Mouse (Mus musculus) forebrain, embryonic 11.5 days (tissue): ENCODE results near the gene Anp32a. TPM values are rescaled to one million over a fixed set of nuclear protein-coding genes. Genes with fewer than 3 reads are reported as not detected.

Experiments used
- ATAC-seq: fragments of 200-750 bp; cut with Nextera tagmentation; replicated peaks from 2 replicates; pipeline ENCODE4 v1.8.0; 2017; ENCODE audit warnings: moderate TSS enrichment; ENCODE audit not compliant: low FRiP score
- DNase-seq: peaks from one replicate; pipeline ENCODE4 v3.0.0-alpha.2; 2017; ENCODE audit warnings: low spot score
- H3K27ac ChIP-seq: fragments of 300-500 bp; sonication (generic); 2 replicates; pipeline ENCODE4 v1.5.1; 2014; ENCODE audit warnings: low read depth, low read length
- H3K27me3 ChIP-seq: fragments of 300-500 bp; sonication (generic); 2 replicates; pipeline ENCODE4 v1.6.1; 2014; ENCODE audit warnings: mild to moderate bottlenecking, low read length, mixed read lengths; ENCODE audit not compliant: control insufficient read depth, insufficient read depth
- H3K36me3 ChIP-seq: fragments of 300-500 bp; sonication (generic); 2 replicates; pipeline ENCODE4 v1.6.1; 2014; ENCODE audit warnings: mild to moderate bottlenecking, low read length, moderate library complexity, mixed read lengths; ENCODE audit not compliant: control insufficient read depth, insufficient read depth
- H3K4me1 ChIP-seq: fragments of 300-500 bp; sonication (generic); replicated peaks from 2 replicates; pipeline ENCODE4 v1.6.1; 2014; ENCODE audit warnings: low read length, mixed read lengths; ENCODE audit not compliant: control insufficient read depth, insufficient read depth
- H3K4me2 ChIP-seq: fragments of 300-500 bp; sonication (generic); 2 replicates; pipeline ENCODE4 v1.6.1; 2014; ENCODE audit warnings: low read depth, mild to moderate bottlenecking, low read length, moderate library complexity, mixed read lengths; ENCODE audit not compliant: severe bottlenecking
- H3K4me3 ChIP-seq: fragments of 300-500 bp; sonication (generic); 2 replicates; pipeline ENCODE4 v1.5.1; 2014; ENCODE audit warnings: low read depth, low read length
- H3K9ac ChIP-seq: fragments of 300-500 bp; sonication (generic); 2 replicates; pipeline ENCODE4 v1.6.1; 2014; ENCODE audit warnings: low read length
- H3K9me3 ChIP-seq: fragments of 300-500 bp; sonication (generic); 2 replicates; pipeline ENCODE4 v1.6.1; 2016; ENCODE audit warnings: low read length, mixed read lengths; ENCODE audit not compliant: control insufficient read depth
- WGBS: fragments of 180-500 bp; shearing (Covaris S2); extraction: QIAGEN DNeasy Blood & Tissue Kit; methylation state at CpG from one replicate; pipeline ENCODE4 v1.1.7; 2014; 5-methylcytosine and 5-hydroxymethylcytosine counted together
- polyA plus RNA-seq: library from polyadenylated mRNA; unstranded; fragments of >200 nt; fragmentation: Nextera tagmentation; extraction: Ambion mirVana; gene quantifications from 2 replicates; pipeline ENCODE4 v1.2.1, GENCODE M21; 2014

Gene Anp32a
- polyA plus RNA-seq, 1 experiment from 2014 or later, result 145 TPM

DNA sequence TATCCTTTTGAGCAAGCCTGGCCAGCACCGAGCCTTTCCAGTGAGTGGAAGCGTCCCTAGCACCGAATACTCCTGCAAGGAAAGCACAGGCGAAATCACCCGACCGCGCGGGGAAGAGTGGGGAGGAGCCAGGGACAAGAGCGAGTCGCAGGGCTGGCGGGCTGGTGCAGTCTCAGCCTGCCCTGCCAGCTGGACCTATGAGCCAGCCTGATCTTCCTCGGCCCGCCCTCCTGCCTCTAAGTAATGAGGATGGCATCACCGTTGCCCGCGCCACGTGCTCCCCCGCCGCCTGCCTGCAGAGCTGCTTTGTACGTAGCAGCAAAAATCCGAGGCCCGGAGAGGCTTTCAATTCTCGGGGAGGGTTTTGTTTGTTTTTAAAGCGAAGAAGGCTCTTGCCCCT lies 22.5 kb downstream of the Anp32a start:
- Histone ChIP-seq H3K4me1 (peaks cover 54% of the 10 kb centered on the region), H3K4me3 (peak overlapping the region; percentile 5; the same call in 1 of the 2 replicates), H3K9ac (peak overlapping the region; percentile 50), H3K4me2 (peak overlapping the region; percentile 45), H3K27me3 (no peaks in the 10 kb centered on the region), H3K9me3 (no peaks in the 10 kb centered on the region), H3K27ac (peak overlapping the region; percentile 68), H3K36me3 (no peaks in the 10 kb centered on the region)
- DNase-seq (peak; percentile 92), ATAC-seq (peak; percentile 93)
- 2% methylated on average over 24 of the region's 24 CpGs for WGBS

DNA sequence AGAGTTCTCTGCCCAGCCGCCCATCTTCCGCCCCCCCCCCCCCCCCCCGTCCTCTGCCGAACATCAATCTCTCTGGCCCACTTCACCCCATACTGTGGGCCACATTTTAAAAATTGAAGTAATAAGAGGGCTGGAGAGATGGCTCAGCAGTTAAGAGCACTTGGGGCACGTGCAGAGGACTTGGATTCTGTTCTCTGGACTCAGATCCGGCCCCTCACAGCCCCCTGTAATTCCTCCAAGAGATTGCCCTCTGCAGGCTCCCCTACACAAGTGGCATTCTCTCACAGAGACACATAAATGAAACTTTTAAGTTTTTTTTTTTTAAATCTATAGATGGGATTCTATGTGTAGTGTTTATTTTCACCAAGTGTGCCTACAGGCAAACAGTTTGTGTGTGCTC lies 23.1 kb downstream of the Anp32a start:
- ATAC-seq (no peak), DNase-seq (no peak)
- Histone ChIP-seq H3K4me1 (peaks cover 55% of the 10 kb centered on the region), H3K27me3 (no peaks in the 10 kb centered on the region), H3K27ac (no peak overlapping the region; the same call in 1 of the 2 replicates), H3K36me3 (no peaks in the 10 kb centered on the region), H3K4me3 (no peak overlapping the region), H3K4me2 (peak overlapping the region; percentile 45; the same call in 1 of the 2 replicates), H3K9me3 (no peaks in the 10 kb centered on the region), H3K9ac (peak overlapping the region; percentile 50; the same call in 1 of the 2 replicates)
- WGBS, result 21% methylated on average over 5 of the region's 6 CpGs

DNA sequence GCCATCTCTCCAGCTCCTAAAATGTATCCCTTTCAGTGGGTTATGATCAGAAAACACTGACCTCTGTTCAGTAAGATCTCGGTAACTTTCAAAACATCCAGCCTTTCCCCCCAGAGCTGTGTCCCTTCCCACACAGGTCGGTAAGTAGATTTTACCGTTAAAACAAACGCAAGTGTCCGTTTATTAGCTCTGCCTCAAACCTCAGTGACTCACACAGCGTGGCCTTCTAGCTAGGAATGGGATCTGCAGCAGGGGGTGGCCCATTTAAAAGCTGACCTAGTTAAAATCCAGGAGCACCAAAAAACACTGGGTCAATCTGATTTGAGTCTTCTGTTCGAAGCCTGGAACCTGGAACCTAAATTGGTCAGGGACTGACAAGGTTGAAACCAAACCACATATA lies 23.7 kb downstream of the Anp32a start:
- no peak for ATAC-seq
- H3K27ac ChIP-seq, result no peak overlapping the region
- 41% methylated on average over 7 of the region's 7 CpGs for WGBS

DNA sequence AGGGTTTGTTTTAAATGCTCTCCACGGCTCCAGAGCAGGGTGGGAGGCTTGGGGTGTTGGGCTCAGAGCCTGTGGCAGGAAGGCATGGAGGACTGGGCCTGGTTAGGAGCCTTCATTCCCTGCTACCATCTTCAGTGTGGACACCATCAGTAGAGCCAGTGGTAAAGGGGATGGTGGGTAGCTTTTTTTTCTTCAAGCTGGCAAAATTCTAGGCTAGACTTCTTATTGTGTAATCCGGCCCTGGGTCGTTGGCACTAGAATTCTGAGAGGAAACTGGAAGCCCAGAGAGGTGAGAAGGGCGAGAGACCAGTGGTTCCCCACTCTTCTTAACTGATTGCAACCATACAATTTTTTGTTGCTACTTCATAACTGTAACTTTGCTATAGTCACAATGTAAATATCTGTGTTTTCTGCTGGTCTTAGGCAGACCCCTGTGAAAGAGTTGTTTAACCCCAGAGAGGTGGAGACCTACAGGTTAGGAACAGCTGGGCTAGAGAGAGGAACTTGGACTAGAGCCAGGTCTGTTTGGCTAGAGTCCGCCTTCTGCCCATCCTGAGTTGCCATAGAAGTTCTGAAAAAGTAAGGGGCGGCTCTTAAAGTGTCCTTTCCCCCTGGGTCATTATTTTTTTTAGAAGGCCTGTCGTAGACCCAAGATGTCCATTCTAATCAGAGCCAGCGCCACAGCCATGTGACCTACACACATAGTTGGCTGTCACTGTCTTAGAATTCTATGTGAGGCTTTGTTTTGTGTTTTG lies 24.4 kb downstream of the Anp32a start:
- H3K27ac ChIP-seq, result no peak overlapping the region
- no peaks in the 10 kb centered on the region for H3K9me3 ChIP-seq
- H3K27me3 ChIP-seq, result no peaks in the 10 kb centered on the region
- 76% methylated on average over 8 of the region's 8 CpGs for WGBS
- peaks cover 55% of the 10 kb centered on the region for H3K4me1 ChIP-seq
- DNase-seq, result no peak
- no peak for ATAC-seq
- H3K36me3 ChIP-seq, result no peaks in the 10 kb centered on the region
- no peak overlapping the region for H3K4me2 ChIP-seq
- H3K9ac ChIP-seq, result no peak overlapping the region
- no peak overlapping the region for H3K4me3 ChIP-seq

More for the DNA sequence above, 23.7 kb downstream of the Anp32a start:
- no peaks in the 10 kb centered on the region for H3K27me3 ChIP-seq
- no peak overlapping the region for H3K4me2 ChIP-seq
- no peaks in the 10 kb centered on the region for H3K36me3 ChIP-seq
- 0 out of 2 replicates have a peak overlapping the region, but pooled peaks have one; percentile 9 for H3K9ac ChIP-seq
- no peaks in the 10 kb centered on the region for H3K9me3 ChIP-seq
- no peak for DNase-seq
- H3K4me1 ChIP-seq, result peaks cover 55% of the 10 kb centered on the region
- H3K4me3 ChIP-seq, result no peak overlapping the region

DNA sequence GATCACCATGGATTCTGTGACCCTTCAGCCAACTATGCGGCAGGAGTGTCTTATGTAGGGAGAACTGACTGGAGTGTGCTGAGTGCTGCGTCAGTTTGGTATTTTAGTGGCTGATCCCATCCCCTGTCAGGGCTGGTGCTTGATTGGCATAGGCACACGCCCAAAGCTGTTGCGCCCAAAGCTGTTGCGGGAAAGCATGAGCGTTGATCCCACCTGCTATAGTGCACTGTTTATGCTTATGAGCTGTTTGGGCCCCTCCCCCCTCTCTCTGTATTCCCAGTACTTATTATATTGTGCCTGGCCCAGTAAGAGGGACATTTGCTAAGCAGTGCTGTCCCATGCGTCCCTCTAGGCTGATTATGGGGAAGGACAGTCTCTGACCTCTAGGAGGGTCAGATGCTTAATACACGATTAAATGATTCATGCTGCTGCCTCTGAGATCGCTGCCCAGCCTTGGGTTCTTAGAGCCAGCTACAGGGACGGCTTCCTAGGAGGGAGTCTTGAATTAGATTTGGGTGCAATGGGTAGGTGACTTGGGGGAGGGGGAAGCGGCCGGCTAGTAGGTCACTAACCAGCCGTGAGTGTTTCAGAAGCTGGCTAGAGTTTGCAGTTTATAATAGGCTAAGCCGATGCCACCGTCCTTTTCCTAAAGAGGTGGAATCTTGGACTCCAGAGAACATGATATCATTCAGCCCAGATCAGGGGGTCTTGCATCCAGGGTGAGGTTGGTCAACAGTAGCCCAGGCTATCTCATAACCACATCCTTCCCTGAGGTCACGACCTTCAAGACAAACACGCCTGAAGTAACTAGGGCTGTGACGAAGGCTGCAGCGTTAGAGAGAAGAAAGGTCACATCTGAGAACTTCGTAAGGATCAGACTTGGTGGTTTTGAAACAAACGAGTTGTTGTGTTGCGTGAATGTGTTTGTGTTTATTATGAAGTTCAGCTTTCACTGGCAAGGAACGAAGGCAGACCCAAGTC lies 25.7 kb downstream of the Anp32a start:
- H3K9ac ChIP-seq, result no peak overlapping the region

DNA sequence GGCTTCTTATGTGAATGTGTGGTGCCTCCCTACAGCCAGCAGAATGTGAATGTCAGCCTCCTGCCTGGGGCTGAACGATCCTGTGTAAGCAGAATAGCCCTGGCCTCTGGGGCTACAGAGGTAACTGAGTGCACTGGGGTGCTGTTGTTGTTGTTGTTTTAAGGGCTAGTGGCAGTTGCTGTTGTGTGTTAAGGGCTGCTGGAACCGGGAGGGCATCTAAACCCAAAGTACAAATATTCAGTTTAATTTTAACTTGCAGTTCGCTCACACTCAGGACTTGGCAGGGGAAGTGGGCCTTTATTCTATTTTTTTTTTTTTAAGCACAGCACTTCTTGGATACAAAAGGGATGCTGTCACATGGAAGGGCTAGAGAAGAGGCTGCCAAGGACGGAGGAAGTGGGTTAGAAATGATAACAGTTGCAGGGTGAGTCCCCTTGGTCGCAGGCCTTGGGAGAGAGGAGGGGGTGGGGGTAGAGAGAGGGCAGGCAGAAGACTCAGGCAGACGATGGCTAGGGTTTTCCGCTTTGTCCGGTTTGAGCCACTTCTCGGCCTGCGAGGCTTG lies 26.5 kb downstream of the Anp32a start:
- no peak for ATAC-seq
- no peak overlapping the region for H3K9ac ChIP-seq
- WGBS, result 55% methylated on average over 10 of the region's 10 CpGs

More for the DNA sequence above, 25.7 kb downstream of the Anp32a start:
- DNase-seq (no peak), ATAC-seq (no peak)
- peaks cover 55% of the 10 kb centered on the region for H3K4me1 ChIP-seq
- no peaks in the 10 kb centered on the region for H3K27me3 ChIP-seq
- H3K4me2 ChIP-seq, result no peak overlapping the region
- no peaks in the 10 kb centered on the region for H3K36me3 ChIP-seq
- no peak overlapping the region for H3K4me3 ChIP-seq
- 65% methylated on average over 23 of the region's 23 CpGs for WGBS
- no peak overlapping the region for H3K27ac ChIP-seq
- no peaks in the 10 kb centered on the region for H3K9me3 ChIP-seq

DNA sequence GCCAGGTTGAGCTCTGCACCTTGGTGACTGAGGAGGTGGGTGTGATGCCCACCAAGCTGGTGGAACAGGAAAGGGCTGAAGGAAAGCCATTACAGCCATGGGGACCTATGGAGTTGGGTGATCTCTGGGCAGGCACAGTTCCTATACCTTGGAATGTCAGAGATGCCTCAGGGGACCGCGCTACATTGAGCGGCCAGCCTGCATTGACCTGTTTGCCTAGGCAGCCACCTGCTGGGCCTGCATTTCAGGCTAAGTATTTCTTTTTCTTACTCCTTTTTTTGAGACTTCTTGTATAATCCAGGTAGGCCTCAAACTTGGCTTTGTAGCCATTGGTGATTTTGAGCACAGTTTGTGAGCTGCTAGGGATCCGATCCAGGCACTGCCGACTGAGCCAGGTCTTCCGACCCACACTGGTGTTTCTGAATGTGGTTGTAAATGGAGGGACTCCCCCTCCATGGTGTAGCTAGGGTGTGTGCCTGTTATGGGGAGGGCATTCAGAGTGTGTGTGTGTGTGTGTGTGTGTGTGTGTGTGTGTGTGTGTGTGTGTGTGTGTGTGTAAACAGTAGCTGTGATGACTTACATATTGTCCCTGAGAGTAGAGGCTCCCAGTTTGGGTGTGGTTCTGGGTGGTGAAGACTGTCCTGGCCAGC lies 27.3 kb downstream of the Anp32a start:
- Histone ChIP-seq H3K9me3 (no peaks in the 10 kb centered on the region), H3K27me3 (no peaks in the 10 kb centered on the region), H3K4me2 (no peak overlapping the region), H3K4me1 (peaks cover 42% of the 10 kb centered on the region), H3K36me3 (peaks cover 3% of the 10 kb centered on the region; the same call in 1 of the 2 replicates), H3K4me3 (no peak overlapping the region), H3K27ac (no peak overlapping the region), H3K9ac (peak overlapping the region; percentile 16; the same call in 1 of the 2 replicates)
- ATAC-seq (no peak), DNase-seq (no peak)
- WGBS, result 80% methylated on average over 6 of the region's 6 CpGs

More for the DNA sequence above, 26.5 kb downstream of the Anp32a start:
- no peak overlapping the region for H3K4me2 ChIP-seq
- no peaks in the 10 kb centered on the region for H3K9me3 ChIP-seq
- DNase-seq, result no peak
- no peak overlapping the region for H3K4me3 ChIP-seq
- no peak overlapping the region for H3K27ac ChIP-seq
- H3K36me3 ChIP-seq, result no peaks in the 10 kb centered on the region
- H3K27me3 ChIP-seq, result no peaks in the 10 kb centered on the region
- H3K4me1 ChIP-seq, result peaks cover 50% of the 10 kb centered on the region

DNA sequence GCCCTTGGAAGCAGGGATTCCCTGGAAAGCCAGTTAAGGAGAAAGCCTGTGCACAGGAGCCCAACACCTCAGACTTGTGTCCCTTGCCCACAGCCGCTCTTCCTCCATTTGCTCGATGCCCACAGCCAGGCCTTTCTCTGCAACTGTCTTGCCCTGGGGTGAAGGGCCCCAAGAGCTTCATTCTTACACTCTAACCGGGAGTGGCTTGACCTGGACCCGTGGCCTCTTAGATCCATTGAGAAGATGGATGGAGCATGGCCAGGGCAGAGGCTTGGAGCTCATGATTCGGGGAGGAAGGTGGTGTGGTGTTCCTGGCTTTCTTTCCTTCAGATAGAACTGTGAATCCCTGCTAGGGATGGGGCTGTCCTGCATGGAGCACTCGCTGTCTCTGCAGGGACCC lies 28.1 kb downstream of the Anp32a start:
- Histone ChIP-seq H3K36me3 (peaks cover 3% of the 10 kb centered on the region; the same call in 1 of the 2 replicates), H3K4me1 (peaks cover 36% of the 10 kb centered on the region), H3K4me2 (no peak overlapping the region), H3K27ac (no peak overlapping the region), H3K4me3 (no peak overlapping the region), H3K9me3 (no peaks in the 10 kb centered on the region), H3K9ac (no peak overlapping the region), H3K27me3 (no peaks in the 10 kb centered on the region)
- DNase-seq (no peak), ATAC-seq (no peak)
- WGBS, result 83% methylated on average over 6 of the region's 6 CpGs
